Mouse (Mus musculus): Measurements from ENCODE around the gene Npas1.

- TF ChIP-seq CTCF (IDR thresholded peaks at IDR 0.05; ENCODE audit: low read depth, low read length) (no peak), TAL1 (conservative IDR thresholded peaks at IDR 0.05; ENCODE audit: low read depth, low read length) (no peak)
Measured at GRCm38 (mm10) chr7:16476600-16476989, 933 bp downstream of the Npas1 start.

Measured in G1E (cell line).